Mouse (Mus musculus) myocyte (in vitro differentiated cells): ENCODE results near the gene Hebp1.

ENCODE experiments used
- CEBPB ChIP-seq: IDR thresholded peaks from 2 replicates; pipeline ENCODE4 v1.6.1; 2011; ENCODE audit warnings: mild to moderate bottlenecking, moderate library complexity; ENCODE audit not compliant: poor library complexity, insufficient read depth, severe bottlenecking
- MAX ChIP-seq: IDR thresholded peaks from one replicate; pipeline ENCODE4 v1.6.1; 2011; ENCODE audit warnings: low read depth, mild to moderate bottlenecking, control low read depth
- MYOD1 ChIP-seq, 3 experiments: IDR thresholded peaks; one replicate each; pipeline ENCODE4 v1.6.1; 2011; ENCODE audit warnings: control low read depth in 2 of 3, low read depth in 2 of 3, mild to moderate bottlenecking in 2 of 3, moderate library complexity in 1 of 3; ENCODE audit not compliant: insufficient read length in 2 of 3, control insufficient read depth in 1 of 3
- MYOG ChIP-seq, 3 experiments: IDR thresholded peaks; one replicate each; pipeline ENCODE4 v1.6.1; 2011; ENCODE audit warnings: control low read depth in 2 of 3, low read depth in 2 of 3, mild to moderate bottlenecking in 2 of 3; ENCODE audit not compliant: insufficient read length in 2 of 3, control insufficient read depth in 1 of 3, insufficient read depth in 1 of 3
- POLR2A ChIP-seq: IDR thresholded peaks from one replicate; pipeline ENCODE4 v1.6.1; 2011; ENCODE audit warnings: low read depth, mild to moderate bottlenecking, control low read depth, moderate library complexity; ENCODE audit not compliant: insufficient read length
- USF1 ChIP-seq: IDR thresholded peaks from one replicate; pipeline ENCODE4 v1.6.1; 2011; ENCODE audit warnings: low read depth, mild to moderate bottlenecking, control low read depth, moderate library complexity

DNA sequence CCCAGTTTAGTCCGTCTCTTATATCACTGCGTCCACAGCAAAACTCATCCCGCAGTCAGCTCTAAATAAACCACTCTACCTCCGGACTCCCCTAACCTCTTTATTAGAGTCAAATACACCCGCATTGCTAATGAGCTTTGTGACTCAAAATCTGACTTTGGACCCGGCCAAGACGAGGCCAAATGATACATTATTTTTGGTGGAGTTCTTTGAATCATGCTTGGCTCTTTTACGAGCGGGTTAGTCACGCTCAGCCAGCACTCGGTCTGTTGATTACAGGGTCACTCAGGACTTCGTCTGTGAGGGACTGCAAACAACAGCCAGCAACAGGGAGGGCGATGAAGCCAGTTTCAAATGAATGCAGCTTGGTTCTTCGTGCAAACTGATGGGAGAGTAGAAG lies 59.1 kb downstream of the Hebp1 start:
- TF ChIP-seq MYOG (IDR thresholded peaks at IDR 0.05; ENCODE audit: control insufficient read depth in 1 of 3, insufficient read depth in 1 of 3, insufficient read length in 2 of 3, low read depth in 2 of 3) = no peak
- TF ChIP-seq USF1 = no peak
- TF ChIP-seq POLR2A = no peak
- no peak for TF ChIP-seq MYOD1 (IDR thresholded peaks at IDR 0.05; ENCODE audit: control insufficient read depth in 1 of 3, insufficient read length in 2 of 3, low read depth in 2 of 3)
- TF ChIP-seq MAX = no peak
- TF ChIP-seq CEBPB = no peak
